Mouse (Mus musculus) hindbrain, postnatal 0 days (tissue): ENCODE results near the gene Dmd. TPM values are rescaled to one million over a fixed set of nuclear protein-coding genes. Genes with fewer than 3 reads are reported as not detected.

Source experiments
- ATAC-seq: fragments of 200-750 bp; cut with Nextera tagmentation; 2 replicates; pipeline ENCODE4 v1.8.0; 2017; ENCODE audit warnings: mild to moderate bottlenecking, moderate TSS enrichment, moderate library complexity
- DNase-seq: peaks from one replicate; pipeline ENCODE4 v3.0.0-alpha.2; 2015; ENCODE audit warnings: low spot score
- H3K27ac ChIP-seq: fragments of 300-500 bp; sonication (generic); 2 replicates; pipeline ENCODE4 v1.5.1; 2014; ENCODE audit warnings: mild to moderate bottlenecking
- H3K27me3 ChIP-seq: fragments of 300-500 bp; sonication (generic); 2 replicates; pipeline ENCODE4 v1.6.1; 2014; ENCODE audit warnings: low read length, mixed read lengths; ENCODE audit not compliant: insufficient read depth
- H3K36me3 ChIP-seq: fragments of 300-500 bp; sonication (generic); 2 replicates; pipeline ENCODE4 v1.6.1; 2014; ENCODE audit warnings: low read length, mixed read lengths; ENCODE audit not compliant: insufficient read depth
- H3K4me1 ChIP-seq: fragments of 300-500 bp; sonication (generic); 2 replicates; pipeline ENCODE4 v1.6.1; 2014; ENCODE audit warnings: antibody characterized with exemption, low read length, mixed read lengths; ENCODE audit not compliant: insufficient read depth
- H3K4me2 ChIP-seq: fragments of 300-500 bp; sonication (generic); 2 replicates; pipeline ENCODE4 v1.6.1; 2014; ENCODE audit warnings: low read depth, mild to moderate bottlenecking, low read length, moderate library complexity, mixed read lengths
- H3K4me3 ChIP-seq: fragments of 300-500 bp; sonication (generic); 2 replicates; pipeline ENCODE4 v1.5.1; 2014; ENCODE audit warnings: low read length
- H3K9ac ChIP-seq: fragments of 300-500 bp; sonication (generic); replicated peaks from 2 replicates; pipeline ENCODE4 v1.6.1; 2014; ENCODE audit warnings: mild to moderate bottlenecking, low read length, moderate library complexity, mixed read lengths
- H3K9me3 ChIP-seq: fragments of 300-500 bp; sonication (generic); 2 replicates; pipeline ENCODE4 v1.6.1; 2016; ENCODE audit warnings: low read length, mixed read lengths
- CTCF ChIP-seq: IDR thresholded peaks from 2 replicates; pipeline ENCODE4 v1.5.1; 2016; ENCODE audit warnings: antibody characterized with exemption, control low read depth, low read depth
- WGBS: fragments of 180-500 bp; shearing (Covaris S2); extraction: QIAGEN DNeasy Blood & Tissue Kit; methylation state at CpG from one replicate; pipeline ENCODE4 v1.1.7; 2014; 5-methylcytosine and 5-hydroxymethylcytosine counted together
- polyA plus RNA-seq: library from polyadenylated mRNA; unstranded; fragments of >200 nt; fragmentation: Nextera tagmentation; extraction: Ambion mirVana; gene quantifications from 2 replicates; pipeline ENCODE4 v1.2.1, GENCODE M21; 2015
- total RNA-seq: library from RNA; depleted of rRNA; stranded (reverse); fragments of >200 nt; gene quantifications from 2 replicates; pipeline ENCODE4 v1.2.3, GENCODE M21; 2014

Gene Dmd
- total and polyA plus RNA-seq, 2 experiments from 2014 or later: 22.8 to 73.6 TPM

DNA sequence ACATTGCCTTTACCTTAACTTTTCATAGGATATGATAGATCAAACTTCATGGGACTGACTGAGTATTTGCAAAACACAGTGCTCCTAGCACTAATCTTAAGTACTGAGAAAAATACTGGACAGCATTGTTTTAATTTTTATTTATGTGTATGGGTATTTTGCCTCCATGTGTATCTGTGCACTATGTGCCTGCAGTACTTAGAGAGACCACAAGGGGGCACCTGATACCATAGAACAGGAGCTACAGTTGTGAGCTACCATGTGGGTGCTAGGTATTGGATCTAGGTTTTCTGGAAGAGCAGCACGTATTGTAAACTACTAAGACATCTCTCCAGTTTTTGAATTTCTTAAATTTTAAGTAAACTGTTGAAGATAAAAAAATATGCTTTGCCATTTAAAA is 1505.8 kb downstream of the Dmd start:
- Histone ChIP-seq H3K27me3 (no peaks in the 10 kb centered on the region), H3K9me3 (no peaks in the 10 kb centered on the region), H3K4me2 (no peak overlapping the region), H3K4me1 (no peaks in the 10 kb centered on the region), H3K4me3 (no peak overlapping the region), H3K27ac (no peak overlapping the region), H3K9ac (no peak overlapping the region), H3K36me3 (no peaks in the 10 kb centered on the region)
- DNase-seq (peak; percentile 1), ATAC-seq (no peak)
- 82% methylated on average over 1 of the region's 1 CpGs for WGBS
- peak; percentile 43 for TF ChIP-seq CTCF

DNA sequence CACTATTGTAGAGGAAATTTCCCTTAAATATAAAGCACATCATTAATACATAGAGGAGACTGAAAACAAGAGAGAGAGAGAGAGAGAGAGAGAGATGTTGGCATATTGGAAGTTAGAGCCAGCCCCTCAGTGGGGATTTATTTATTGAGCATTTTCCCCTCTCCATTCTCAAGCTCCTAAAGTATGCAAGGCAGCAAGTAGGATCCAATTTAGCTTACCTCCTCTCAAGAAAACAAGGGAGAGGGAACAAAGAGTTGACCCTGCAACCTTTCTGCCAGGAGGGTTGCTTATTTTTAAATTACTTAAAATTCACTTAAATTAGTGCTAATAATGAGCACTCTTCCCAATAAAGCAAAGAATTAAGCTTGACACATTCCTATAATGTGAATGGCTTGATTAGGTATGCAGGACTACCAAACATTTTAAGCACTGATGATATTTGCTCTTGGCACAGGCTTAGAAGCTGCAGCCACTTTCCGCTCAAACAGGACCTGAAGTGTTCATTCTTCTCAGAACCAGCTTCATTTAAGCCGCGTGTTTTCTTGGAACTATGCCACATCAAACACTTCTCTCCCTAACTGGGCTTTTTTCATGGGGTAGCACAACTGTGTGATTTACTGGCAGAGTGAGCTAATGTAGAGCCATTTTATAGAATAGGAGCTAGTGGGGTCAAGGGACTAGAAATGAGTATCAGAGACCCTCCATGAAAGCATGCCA is 1566.1 kb downstream of the Dmd start:
- Histone ChIP-seq H3K36me3 (no peaks in the 10 kb centered on the region), H3K4me2 (no peak overlapping the region), H3K27me3 (no peaks in the 10 kb centered on the region), H3K4me1 (no peaks in the 10 kb centered on the region), H3K9ac (no peak overlapping the region), H3K4me3 (no peak overlapping the region), H3K27ac (no peak overlapping the region), H3K9me3 (no peaks in the 10 kb centered on the region)
- 64% methylated on average over 3 of the region's 3 CpGs for WGBS
- DNase-seq (peak; percentile 7), ATAC-seq (no peak)
- no peak for TF ChIP-seq CTCF

DNA sequence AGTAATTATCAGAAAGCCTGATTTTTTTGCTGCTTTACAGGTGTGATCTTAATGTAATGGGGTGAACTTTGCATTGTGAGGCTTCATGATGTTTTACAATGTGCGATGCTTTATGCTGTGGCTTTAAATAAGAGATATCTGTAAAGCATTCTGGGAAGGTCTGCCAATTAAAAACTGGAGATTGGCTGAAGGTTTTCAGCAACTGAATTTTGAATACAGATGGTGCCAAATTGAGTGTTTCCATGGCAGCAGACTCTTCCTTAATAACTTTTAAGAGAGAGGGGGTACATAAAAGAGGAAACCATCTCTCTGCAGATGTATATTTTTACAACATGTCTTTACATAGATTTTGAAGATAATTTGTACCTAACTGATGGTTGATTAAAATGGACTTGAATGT is 1603.3 kb downstream of the Dmd start:
- H3K27me3 ChIP-seq: no peaks in the 10 kb centered on the region
- no peak overlapping the region for H3K27ac ChIP-seq
- no peak for TF ChIP-seq CTCF
- H3K9me3 ChIP-seq: no peaks in the 10 kb centered on the region
- no peak overlapping the region for H3K9ac ChIP-seq
- 72% methylated on average over 1 of the region's 1 CpGs for WGBS
- no peak for ATAC-seq
- no peaks in the 10 kb centered on the region for H3K36me3 ChIP-seq
- no peak overlapping the region for H3K4me3 ChIP-seq
- no peak overlapping the region for H3K4me2 ChIP-seq
- no peak for DNase-seq
- no peaks in the 10 kb centered on the region for H3K4me1 ChIP-seq

DNA sequence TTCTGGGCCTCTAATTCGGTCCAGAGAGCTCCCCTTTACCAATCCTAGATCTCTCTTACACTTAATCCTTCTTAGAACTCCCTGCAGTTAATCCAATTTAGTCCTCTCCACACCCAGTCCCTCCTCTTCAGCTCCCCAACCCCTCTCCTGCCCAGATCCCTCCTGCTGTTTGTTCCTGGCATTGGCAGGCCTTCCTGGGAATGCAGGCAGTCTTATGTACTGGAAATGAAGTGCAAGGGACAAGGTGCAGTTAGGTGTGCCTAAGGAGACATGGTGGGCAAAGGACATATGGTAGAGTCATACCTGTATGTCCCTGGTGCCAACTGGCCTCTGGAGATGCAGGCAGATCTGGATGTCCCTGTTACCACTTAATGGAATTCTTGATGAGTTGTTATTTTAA is 1604.8 kb downstream of the Dmd start:
- no peak overlapping the region for H3K4me2 ChIP-seq
- 9% methylated on average over 1 of the region's 1 CpGs for WGBS
- no peak overlapping the region for H3K4me3 ChIP-seq
- ATAC-seq (no peak), DNase-seq (no peak)
- no peak for TF ChIP-seq CTCF
- H3K9me3 ChIP-seq: no peaks in the 10 kb centered on the region
- no peaks in the 10 kb centered on the region for H3K27me3 ChIP-seq
- H3K36me3 ChIP-seq: no peaks in the 10 kb centered on the region
- H3K9ac ChIP-seq: no peak overlapping the region
- H3K27ac ChIP-seq: no peak overlapping the region
- no peaks in the 10 kb centered on the region for H3K4me1 ChIP-seq

DNA sequence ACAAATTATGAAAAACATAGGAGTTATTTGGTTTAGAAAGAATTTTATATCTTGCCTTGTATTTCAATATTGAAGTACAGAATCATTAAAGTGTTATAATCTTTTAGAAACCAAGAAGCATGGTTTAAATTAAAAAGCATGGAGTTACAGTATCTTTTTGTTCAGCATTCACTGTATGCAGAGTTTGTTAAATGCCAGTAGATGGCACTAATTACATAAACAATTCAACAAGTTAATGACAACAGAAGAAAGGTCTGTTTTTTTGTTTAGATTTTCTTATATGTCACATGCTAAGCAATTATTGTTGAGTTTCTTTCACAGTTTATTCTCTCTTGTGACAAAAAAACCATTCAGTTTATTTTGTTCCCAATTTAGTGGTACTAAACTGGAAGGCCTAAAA is 1649.8 kb downstream of the Dmd start:
- no peak overlapping the region for H3K4me2 ChIP-seq
- no peak overlapping the region for H3K9ac ChIP-seq
- H3K36me3 ChIP-seq: no peaks in the 10 kb centered on the region
- H3K4me3 ChIP-seq: no peak overlapping the region
- ATAC-seq: no peak
- no peaks in the 10 kb centered on the region for H3K27me3 ChIP-seq
- TF ChIP-seq CTCF: peak; percentile 39; the same call in 1 of the 2 replicates
- DNase-seq: no peak
- no peak overlapping the region for H3K27ac ChIP-seq
- no peaks in the 10 kb centered on the region for H3K9me3 ChIP-seq
- no peaks in the 10 kb centered on the region for H3K4me1 ChIP-seq

DNA sequence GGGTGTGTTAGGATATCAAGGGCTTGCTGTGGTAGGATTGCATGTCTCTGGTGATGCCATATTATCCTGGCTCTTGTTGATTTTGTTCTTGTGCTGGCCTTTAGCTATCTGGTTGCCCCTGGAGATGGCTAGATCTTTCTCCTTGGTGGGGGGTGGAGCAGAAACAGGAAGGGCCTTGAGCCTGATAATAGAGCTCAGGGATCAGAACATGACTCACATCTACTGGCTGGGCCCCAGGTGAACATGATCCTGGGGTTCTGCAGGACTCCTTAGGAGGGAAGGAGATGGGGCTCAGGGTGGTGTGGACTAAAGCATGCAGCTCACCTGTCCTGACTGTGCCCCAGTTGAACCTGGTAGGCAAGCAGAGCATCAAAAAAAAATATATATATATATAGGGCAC is 1691.8 kb downstream of the Dmd start:
- ATAC-seq: no peak

DNA sequence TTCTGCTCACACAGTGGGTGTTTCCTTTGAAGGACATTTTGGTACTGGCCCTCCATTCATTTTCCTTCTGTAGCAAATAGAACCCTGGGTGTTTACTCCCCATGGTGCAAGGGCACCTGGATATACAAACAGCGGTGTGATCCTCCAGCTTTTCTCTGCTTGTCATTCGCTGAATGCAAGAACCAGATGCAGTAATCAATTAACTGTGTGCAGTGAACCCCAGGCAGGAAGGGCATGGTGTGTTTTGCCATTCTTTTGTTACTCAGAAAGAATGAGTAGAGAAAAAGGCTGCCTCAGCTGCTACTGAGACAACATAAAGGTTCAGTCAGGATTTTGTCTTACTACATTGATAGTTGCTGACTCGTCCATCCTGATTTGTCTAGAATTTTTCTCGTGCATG is 1799.0 kb downstream of the Dmd start:
- WGBS: 35% methylated on average over 4 of the region's 4 CpGs
- ATAC-seq: no peak

More for the DNA sequence above, 1691.8 kb downstream of the Dmd start:
- Histone ChIP-seq H3K9me3 (no peaks in the 10 kb centered on the region), H3K27me3 (no peaks in the 10 kb centered on the region), H3K27ac (no peak overlapping the region), H3K4me1 (no peaks in the 10 kb centered on the region), H3K4me3 (no peak overlapping the region), H3K4me2 (no peak overlapping the region), H3K9ac (no peak overlapping the region), H3K36me3 (no peaks in the 10 kb centered on the region)
- TF ChIP-seq CTCF: no peak
- DNase-seq: no peak

More for the DNA sequence above, 1799.0 kb downstream of the Dmd start:
- Histone ChIP-seq H3K9me3 (no peaks in the 10 kb centered on the region), H3K4me3 (no peak overlapping the region), H3K27ac (no peak overlapping the region), H3K9ac (no peak overlapping the region), H3K4me1 (no peaks in the 10 kb centered on the region), H3K27me3 (no peaks in the 10 kb centered on the region), H3K4me2 (no peak overlapping the region), H3K36me3 (no peaks in the 10 kb centered on the region)
- no peak for TF ChIP-seq CTCF
- DNase-seq: no peak
